Comparison of ENCODE assay signal across 7 mouse cellular contexts in genomic region chr5:66069133-66069469, GRCm38 (mm10).
A peak's percentile ranks its signal among the peaks of the same experiment; 100 is the strongest.
DNase-seq lines count a peak whose midpoint lies in the region; ATAC-seq and TF ChIP-seq lines count a peak whose summit lies in the region.

No protein-coding gene starts in this region.

- no peak overlapping the region for H3K9ac ChIP-seq in lung, embryonic 16.5 days (ENCODE audit: low read length)
- no peak overlapping the region for H3K9ac ChIP-seq in forebrain, embryonic 12.5 days
- H3K9ac ChIP-seq in limb, embryonic 11.5 days (ENCODE audit: low read length): no peak overlapping the region
- H3K9ac ChIP-seq in neural tube, embryonic 14.5 days (replicated peaks; ENCODE audit: low read depth, low read length): no peak overlapping the region

- DNase-seq in lung, postnatal 36 days: no peak
- DNase-seq in limb, embryonic 11.5 days (ENCODE audit: low spot score): no peak
- no peak for DNase-seq in thymus, adult 2 months

- TF ChIP-seq POLR2A in thymus, adult 2 months (IDR thresholded peaks at IDR 0.05; ENCODE audit: control insufficient read depth, extremely low read depth, insufficient read depth, low read length, poor library complexity): no peak

- no peak for TF ChIP-seq CTCF in thymus, adult 2 months (IDR thresholded peaks at IDR 0.05; ENCODE audit: borderline replicate concordance, control insufficient read depth, extremely low read depth, insufficient read depth, low read length, poor library complexity)

- 35% methylated on average over 7 of the region's 7 CpGs for WGBS in lung, embryonic 16.5 days
- WGBS in forebrain, embryonic 12.5 days: 43% methylated on average over 7 of the region's 7 CpGs
- WGBS in limb, embryonic 11.5 days: 48% methylated on average over 7 of the region's 7 CpGs
- WGBS in neural tube, embryonic 14.5 days: 39% methylated on average over 7 of the region's 7 CpGs
- 5% methylated on average over 7 of the region's 7 CpGs for WGBS in thymus, adult 2 months

- H3K27me3 ChIP-seq in lung, embryonic 16.5 days (ENCODE audit: control insufficient read depth, insufficient read depth, low read depth, low read length): no peaks in the 10 kb centered on the region
- H3K27me3 ChIP-seq in forebrain, embryonic 12.5 days: peaks cover 4% of the 10 kb centered on the region; the same call in 1 of the 2 replicates
- H3K27me3 ChIP-seq in limb, embryonic 11.5 days (ENCODE audit: control insufficient read depth, insufficient read depth, low read length): no peaks in the 10 kb centered on the region
- no peaks in the 10 kb centered on the region for H3K27me3 ChIP-seq in neural tube, embryonic 14.5 days (ENCODE audit: control insufficient read depth, insufficient read depth, low read length)
- no peaks in the 10 kb centered on the region for H3K27me3 ChIP-seq in thymus, adult 2 months (ENCODE audit: control insufficient read depth, insufficient read depth, low read length)

- no peaks in the 10 kb centered on the region for H3K9me3 ChIP-seq in lung, embryonic 16.5 days (ENCODE audit: control insufficient read depth, low read length)
- H3K9me3 ChIP-seq in forebrain, embryonic 12.5 days: no peaks in the 10 kb centered on the region
- no peaks in the 10 kb centered on the region for H3K9me3 ChIP-seq in limb, embryonic 11.5 days (ENCODE audit: control insufficient read depth, low read length)
- H3K9me3 ChIP-seq in neural tube, embryonic 14.5 days (ENCODE audit: control insufficient read depth, low read length): no peaks in the 10 kb centered on the region

- peak overlapping the region; percentile 92 for H3K4me2 ChIP-seq in lung, embryonic 16.5 days (ENCODE audit: low read depth, low read length)
- H3K4me2 ChIP-seq in forebrain, embryonic 12.5 days: peak overlapping the region; percentile 71
- peak overlapping the region; percentile 62; the same call in 1 of the 2 replicates for H3K4me2 ChIP-seq in limb, embryonic 11.5 days (ENCODE audit: low read depth, severe bottlenecking)
- peak overlapping the region; percentile 62; the same call in 1 of the 2 replicates for H3K4me2 ChIP-seq in neural tube, embryonic 14.5 days (ENCODE audit: low read depth, low read length)

- H3K4me1 ChIP-seq in lung, embryonic 16.5 days (replicated peaks; ENCODE audit: control insufficient read depth, insufficient read depth, low read length): peaks cover 9% of the 10 kb centered on the region
- peaks cover 15% of the 10 kb centered on the region for H3K4me1 ChIP-seq in forebrain, embryonic 12.5 days
- 0 out of 2 replicates have a peak, but pooled peaks cover 3% of the 10 kb centered on the region for H3K4me1 ChIP-seq in limb, embryonic 11.5 days (ENCODE audit: control insufficient read depth, insufficient read depth, low read length)
- H3K4me1 ChIP-seq in neural tube, embryonic 14.5 days (ENCODE audit: control insufficient read depth, insufficient read depth, low read length): peaks cover 6% of the 10 kb centered on the region
- peaks cover 31% of the 10 kb centered on the region for H3K4me1 ChIP-seq in thymus, adult 2 months (replicated peaks; ENCODE audit: control insufficient read depth, insufficient read depth, low read length)

- ATAC-seq in lung, embryonic 16.5 days (ENCODE audit: low read depth): no peak
- no peak for ATAC-seq in forebrain, embryonic 12.5 days (ENCODE audit: low FRiP score)
- no peak for ATAC-seq in limb, embryonic 11.5 days (ENCODE audit: insufficient number of reproducible peaks, low FRiP score, low TSS enrichment, low read depth)
- no peak for ATAC-seq in neural tube, embryonic 14.5 days (ENCODE audit: low read depth)
- ATAC-seq in erythroblast, adult 5-6 weeks (replicated peaks; ENCODE audit: low FRiP score, poor library complexity, severe bottlenecking): no peak

- H3K4me3 ChIP-seq in lung, embryonic 16.5 days (ENCODE audit: low read length): peak overlapping the region; percentile 56; the same call in 1 of the 2 replicates
- H3K4me3 ChIP-seq in forebrain, embryonic 12.5 days (replicated peaks): no peak overlapping the region
- peak overlapping the region; percentile 31 for H3K4me3 ChIP-seq in limb, embryonic 11.5 days (ENCODE audit: low read depth, low read length)
- H3K4me3 ChIP-seq in neural tube, embryonic 14.5 days (ENCODE audit: low read depth, low read length): no peak overlapping the region
- H3K4me3 ChIP-seq in thymus, adult 2 months (ENCODE audit: control insufficient read depth, insufficient read depth, low read length): no peak overlapping the region

- no peak overlapping the region for H3K27ac ChIP-seq in lung, embryonic 16.5 days (ENCODE audit: low read length)
- H3K27ac ChIP-seq in forebrain, embryonic 12.5 days: no peak overlapping the region
- H3K27ac ChIP-seq in limb, embryonic 11.5 days (replicated peaks; ENCODE audit: low read depth, low read length): no peak overlapping the region
- no peak overlapping the region for H3K27ac ChIP-seq in neural tube, embryonic 14.5 days (ENCODE audit: low read depth, low read length)
- no peak overlapping the region for H3K27ac ChIP-seq in thymus, adult 2 months (ENCODE audit: control insufficient read depth, insufficient read depth, low read length)

- no peaks in the 10 kb centered on the region for H3K36me3 ChIP-seq in lung, embryonic 16.5 days (ENCODE audit: control insufficient read depth, insufficient read depth, low read length)
- no peaks in the 10 kb centered on the region for H3K36me3 ChIP-seq in forebrain, embryonic 12.5 days (replicated peaks)
- H3K36me3 ChIP-seq in limb, embryonic 11.5 days (ENCODE audit: control insufficient read depth, insufficient read depth, low read length): no peaks in the 10 kb centered on the region
- no peaks in the 10 kb centered on the region for H3K36me3 ChIP-seq in neural tube, embryonic 14.5 days (ENCODE audit: control insufficient read depth, insufficient read depth, low read length)
- H3K36me3 ChIP-seq in thymus, adult 2 months (ENCODE audit: control insufficient read depth, insufficient read depth, low read length): no peaks in the 10 kb centered on the region

Comparison
In these comparisons a context has a peak if more than half of its experiments do, and no peak if none do; other contexts are left out.
1. H3K4me3 ChIP-seq: peak in lung, embryonic 16.5 days (single experiment) and limb, embryonic 11.5 days (single experiment); none in forebrain, embryonic 12.5 days (single experiment), neural tube, embryonic 14.5 days (single experiment) and thymus, adult 2 months (single experiment).
2. Peak in every context shown above with its lines, with median percentiles within 50 percentile points of each other: H3K4me2 ChIP-seq.